In the genomic region with DNA sequence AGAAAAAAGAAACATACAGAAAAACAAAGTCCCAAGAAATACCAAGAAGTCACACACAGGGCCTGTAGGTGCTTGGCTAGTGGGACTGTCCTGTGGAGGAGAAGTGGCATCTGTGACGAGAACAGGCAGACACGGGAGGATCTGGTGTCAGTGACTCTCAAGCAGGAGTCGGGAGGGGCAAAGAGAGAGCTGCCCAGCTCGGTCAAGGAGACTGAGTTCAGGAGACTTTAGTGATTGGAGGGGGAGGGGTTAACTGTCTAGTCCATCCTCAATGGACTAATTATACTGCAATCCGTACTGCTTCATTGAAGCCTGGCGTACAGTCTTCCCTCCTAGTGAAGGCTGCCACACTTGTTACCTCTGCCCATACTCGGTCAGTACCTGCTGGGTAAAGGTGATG, we compare ENCODE assay signal across 22 mouse cellular contexts.
DNase-seq lines count a peak whose midpoint lies in the region; ATAC-seq and TF ChIP-seq lines count a peak whose summit lies in the region.
"Had no signal": no experiment of that assay in that cellular context is flagged by ENCODE, and none has a peak within 500 bp of the region (broad histone marks: within the 10 kb centered on the region; RNA-seq: fewer than 3 reads in every experiment).

No protein-coding gene starts in this region.

- no peaks in the 10 kb centered on the region for H3K27me3 ChIP-seq in forebrain, embryonic 12.5 days
- no peaks in the 10 kb centered on the region for H3K27me3 ChIP-seq in forebrain, embryonic 13.5 days
- no peaks in the 10 kb centered on the region for H3K27me3 ChIP-seq in kidney, embryonic 14.5 days (ENCODE audit: control insufficient read depth, insufficient read depth, low read length)
- no peaks in the 10 kb centered on the region for H3K27me3 ChIP-seq in kidney, postnatal 0 days (ENCODE audit: insufficient read depth, low read length)
- H3K27me3 ChIP-seq: forebrain, embryonic 15.5 days; heart, embryonic 12.5 days; heart, embryonic 15.5 days had no signal

- no peak for DNase-seq in kidney, postnatal 4 days
- DNase-seq in kidney, postnatal 0 days (ENCODE audit: low spot score), result peak; percentile 27
- no peak for DNase-seq in kidney, postnatal 36 days
- DNase-seq: adrenal gland, postnatal 10 days; adrenal gland, postnatal 36 days; cerebellum, adult 18-20 months; cerebellum, adult 9-10 months; cerebellum, postnatal 14 days; gastrocnemius, postnatal 25 days; heart, adult 2 months; heart, postnatal 14 days; heart, postnatal 4 days had no signal

- 86% methylated on average over 7 of the region's 7 CpGs for WGBS in forebrain, embryonic 12.5 days
- 78% methylated on average over 7 of the region's 7 CpGs for WGBS in forebrain, embryonic 13.5 days
- WGBS in kidney, embryonic 14.5 days, result 40% methylated on average over 7 of the region's 7 CpGs
- 41% methylated on average over 7 of the region's 7 CpGs for WGBS in kidney, postnatal 0 days

- TF ChIP-seq CTCF in kidney, postnatal 0 days (IDR thresholded peaks at IDR 0.05; ENCODE audit: low read depth), result no peak

- no peaks in the 10 kb centered on the region for H3K4me1 ChIP-seq in forebrain, embryonic 12.5 days
- H3K4me1 ChIP-seq in forebrain, embryonic 13.5 days, result no peaks in the 10 kb centered on the region
- no peaks in the 10 kb centered on the region for H3K4me1 ChIP-seq in kidney, embryonic 14.5 days (ENCODE audit: control insufficient read depth, insufficient read depth, low read length)
- no peaks in the 10 kb centered on the region for H3K4me1 ChIP-seq in kidney, postnatal 0 days (replicated peaks; ENCODE audit: insufficient read depth, low read length)
- H3K4me1 ChIP-seq: forebrain, embryonic 15.5 days had no signal

- no peak overlapping the region for H3K4me2 ChIP-seq in forebrain, embryonic 12.5 days
- H3K4me2 ChIP-seq in forebrain, embryonic 13.5 days, result no peak overlapping the region
- no peak overlapping the region for H3K4me2 ChIP-seq in kidney, embryonic 14.5 days (replicated peaks; ENCODE audit: low read depth, low read length)
- no peak overlapping the region for H3K4me2 ChIP-seq in kidney, postnatal 0 days (ENCODE audit: low read length)
- H3K4me2 ChIP-seq: forebrain, embryonic 15.5 days; heart, embryonic 12.5 days; heart, embryonic 15.5 days; hindbrain, embryonic 14.5 days had no signal

- no peak overlapping the region for H3K27ac ChIP-seq in forebrain, embryonic 12.5 days
- no peak overlapping the region for H3K27ac ChIP-seq in forebrain, embryonic 13.5 days
- no peak overlapping the region for H3K27ac ChIP-seq in kidney, embryonic 14.5 days (ENCODE audit: low read depth, low read length)
- H3K27ac ChIP-seq in kidney, postnatal 0 days, result no peak overlapping the region
- H3K27ac ChIP-seq: forebrain, embryonic 10.5 days; forebrain, embryonic 15.5 days; heart, adult 2 months; heart, embryonic 15.5 days; hindbrain, embryonic 14.5 days; hindbrain, postnatal 0 days had no signal

- no peaks in the 10 kb centered on the region for H3K9me3 ChIP-seq in forebrain, embryonic 12.5 days
- H3K9me3 ChIP-seq in forebrain, embryonic 13.5 days (replicated peaks), result no peaks in the 10 kb centered on the region
- H3K9me3 ChIP-seq in kidney, embryonic 14.5 days (ENCODE audit: control insufficient read depth, low read length), result no peaks in the 10 kb centered on the region
- H3K9me3 ChIP-seq in kidney, postnatal 0 days (replicated peaks; ENCODE audit: low read length), result no peaks in the 10 kb centered on the region
- H3K9me3 ChIP-seq: forebrain, embryonic 10.5 days; forebrain, embryonic 15.5 days; heart, embryonic 12.5 days; heart, embryonic 15.5 days had no signal

- H3K9ac ChIP-seq in forebrain, embryonic 12.5 days, result no peak overlapping the region
- H3K9ac ChIP-seq in forebrain, embryonic 13.5 days, result no peak overlapping the region
- no peak overlapping the region for H3K9ac ChIP-seq in kidney, embryonic 14.5 days (ENCODE audit: low read depth, low read length)
- H3K9ac ChIP-seq in kidney, postnatal 0 days (ENCODE audit: low read depth, low read length), result no peak overlapping the region
- H3K9ac ChIP-seq: forebrain, embryonic 15.5 days; heart, embryonic 12.5 days; heart, embryonic 15.5 days; hindbrain, embryonic 14.5 days had no signal

- H3K36me3 ChIP-seq in forebrain, embryonic 12.5 days (replicated peaks), result no peaks in the 10 kb centered on the region
- no peaks in the 10 kb centered on the region for H3K36me3 ChIP-seq in forebrain, embryonic 13.5 days (ENCODE audit: poor library complexity, severe bottlenecking)
- no peaks in the 10 kb centered on the region for H3K36me3 ChIP-seq in kidney, embryonic 14.5 days (ENCODE audit: control insufficient read depth, insufficient read depth, low read length)
- no peaks in the 10 kb centered on the region for H3K36me3 ChIP-seq in kidney, postnatal 0 days (ENCODE audit: insufficient read depth, low read length)
- H3K36me3 ChIP-seq: forebrain, embryonic 10.5 days; forebrain, embryonic 15.5 days; heart, embryonic 12.5 days; heart, embryonic 15.5 days had no signal

- ATAC-seq in forebrain, embryonic 12.5 days (ENCODE audit: low FRiP score), result 0 out of 2 replicates have a peak, but pooled peaks have one; percentile 6
- no peak for ATAC-seq in forebrain, embryonic 13.5 days
- peak; percentile 52; the same call in 1 of the 2 replicates for ATAC-seq in kidney, embryonic 14.5 days (ENCODE audit: low FRiP score, low TSS enrichment)
- ATAC-seq in kidney, postnatal 0 days (replicated peaks; ENCODE audit: low FRiP score, low read depth), result 0 out of 2 replicates have a peak, but pooled peaks have one; percentile 43
- ATAC-seq: forebrain, embryonic 15.5 days; hindbrain, postnatal 0 days; inflammation-experienced regulatory T-cells, adult 6 months had no signal

- H3K4me3 ChIP-seq in forebrain, embryonic 12.5 days (replicated peaks), result no peak overlapping the region
- no peak overlapping the region for H3K4me3 ChIP-seq in forebrain, embryonic 13.5 days
- H3K4me3 ChIP-seq in kidney, embryonic 14.5 days (ENCODE audit: low read length), result no peak overlapping the region
- H3K4me3 ChIP-seq in kidney, postnatal 0 days (replicated peaks; ENCODE audit: low read depth, low read length), result no peak overlapping the region
- H3K4me3 ChIP-seq: forebrain, embryonic 10.5 days; forebrain, embryonic 15.5 days; heart, adult 2 months; heart, embryonic 12.5 days; heart, embryonic 15.5 days had no signal
